Mouse (Mus musculus) thymus, adult 2 months (tissue): ENCODE results near the gene Fgfr2. TPM values are rescaled to one million over a fixed set of nuclear protein-coding genes. Genes with fewer than 3 reads are reported as not detected.

Experiments
- DNase-seq: peaks from one replicate; pipeline ENCODE4 v3.0.0; 2021
- H3K27ac ChIP-seq: fragments of 200-500 bp; 2 replicates; pipeline ENCODE4 v1.5.1; 2012; ENCODE audit warnings: low read length, control low read depth; ENCODE audit not compliant: control insufficient read depth, insufficient read depth
- H3K27me3 ChIP-seq: fragments of 200-500 bp; 2 replicates; pipeline ENCODE4 v1.6.1; 2012; ENCODE audit warnings: mild to moderate bottlenecking, low read length, moderate library complexity, mixed read lengths; ENCODE audit not compliant: control insufficient read depth, insufficient read depth
- H3K36me3 ChIP-seq: fragments of 200-500 bp; 2 replicates; pipeline ENCODE4 v1.6.1; 2012; ENCODE audit warnings: mild to moderate bottlenecking, low read length, moderate library complexity; ENCODE audit not compliant: control insufficient read depth, insufficient read depth
- H3K4me1 ChIP-seq: fragments of 200-500 bp; replicated peaks from 2 replicates; pipeline ENCODE4 v1.6.1; 2012; ENCODE audit warnings: low read length; ENCODE audit not compliant: control insufficient read depth, insufficient read depth
- H3K4me3 ChIP-seq: fragments of 200-500 bp; 2 replicates; pipeline ENCODE4 v1.5.1; 2012; ENCODE audit warnings: mild to moderate bottlenecking, low read length, control low read depth, moderate library complexity; ENCODE audit not compliant: control insufficient read depth, insufficient read depth
- CTCF ChIP-seq: fragments of 200-500 bp; IDR thresholded peaks from 2 replicates; pipeline ENCODE4 v1.5.1; 2012; ENCODE audit warnings: mild to moderate bottlenecking, control low read depth, low read length, moderate library complexity, borderline replicate concordance; ENCODE audit not compliant: control insufficient read depth, poor library complexity, insufficient read depth; ENCODE audit errors: extremely low read depth
- POLR2A ChIP-seq: fragments of 200-500 bp; IDR thresholded peaks from 2 replicates; pipeline ENCODE4 v1.6.1; 2012; ENCODE audit warnings: mild to moderate bottlenecking, low read length, control low read depth, moderate library complexity; ENCODE audit not compliant: control insufficient read depth, poor library complexity, insufficient read depth; ENCODE audit errors: extremely low read depth
- WGBS: fragments of 180-500 bp; shearing (Covaris S2); methylation state at CpG from one replicate; pipeline ENCODE4 v1.1.7; 2018; 5-methylcytosine and 5-hydroxymethylcytosine counted together
- polyA plus RNA-seq: library from polyadenylated mRNA; depleted of rRNA; stranded (reverse); fragments of >200 nt; gene quantifications from 2 replicates; pipeline ENCODE4 v1.2.3, GENCODE M21; 2012

Fgfr2 gene
- polyA plus RNA-seq, 1 experiment = 12.1 TPM

- no peaks in the 10 kb centered on the region for H3K27me3 ChIP-seq
- WGBS = 88% methylated on average over 2 of the region's 2 CpGs
- no peaks in the 10 kb centered on the region for H3K36me3 ChIP-seq
- H3K4me3 ChIP-seq = no peak overlapping the region
- no peak for TF ChIP-seq CTCF
- no peak for TF ChIP-seq POLR2A
- DNase-seq = no peak
- H3K4me1 ChIP-seq = peaks cover 10% of the 10 kb centered on the region; the same call in 1 of the 2 replicates
- no peak overlapping the region for H3K27ac ChIP-seq
Observed at GRCm38 (mm10) chr7:132693561-132693960, 429.6 kb downstream of the Fgfr2 start.

- Histone ChIP-seq H3K27ac (no peak overlapping the region), H3K36me3 (no peaks in the 10 kb centered on the region), H3K4me3 (no peak overlapping the region), H3K27me3 (no peaks in the 10 kb centered on the region), H3K4me1 (peaks cover 7% of the 10 kb centered on the region; the same call in 1 of the 2 replicates)
- TF ChIP-seq POLR2A (no peak), CTCF (no peak)
- 95% methylated on average over 9 of the region's 9 CpGs for WGBS
- DNase-seq = no peak
Observed at GRCm38 (mm10) chr7:132692719-132693118, 430.4 kb downstream of the Fgfr2 start.

GRCm38 (mm10) chr7:132690716-132691472 lies 432.3 kb downstream of the Fgfr2 start:
- H3K27me3 ChIP-seq = no peaks in the 10 kb centered on the region
- 90% methylated on average over 14 of the region's 14 CpGs for WGBS
- no peak for DNase-seq
- peaks cover 13% of the 10 kb centered on the region for H3K4me1 ChIP-seq
- no peak overlapping the region for H3K4me3 ChIP-seq
- TF ChIP-seq POLR2A = no peak
- no peak for TF ChIP-seq CTCF
- no peaks in the 10 kb centered on the region for H3K36me3 ChIP-seq
- no peak overlapping the region for H3K27ac ChIP-seq

GRCm38 (mm10) chr7:132689722-132690121 lies 433.4 kb downstream of the Fgfr2 start:
- H3K27me3 ChIP-seq = no peaks in the 10 kb centered on the region
- DNase-seq = no peak
- WGBS = 60% methylated on average over 5 of the region's 5 CpGs
- H3K27ac ChIP-seq = no peak overlapping the region
- no peaks in the 10 kb centered on the region for H3K36me3 ChIP-seq
- no peak overlapping the region for H3K4me3 ChIP-seq
- H3K4me1 ChIP-seq = peaks cover 13% of the 10 kb centered on the region
- TF ChIP-seq POLR2A (no peak), CTCF (no peak)

- Histone ChIP-seq H3K36me3 (no peaks in the 10 kb centered on the region), H3K27ac (no peak overlapping the region), H3K4me3 (no peak overlapping the region), H3K4me1 (peaks cover 13% of the 10 kb centered on the region), H3K27me3 (no peaks in the 10 kb centered on the region)
- DNase-seq = no peak
- TF ChIP-seq CTCF (no peak), POLR2A (no peak)
- WGBS = 78% methylated on average over 5 of the region's 5 CpGs
Observed at GRCm38 (mm10) chr7:132688721-132689120, 434.4 kb downstream of the Fgfr2 start.

- peaks cover 13% of the 10 kb centered on the region for H3K4me1 ChIP-seq
- H3K4me3 ChIP-seq = no peak overlapping the region
- DNase-seq = no peak
- H3K27ac ChIP-seq = no peak overlapping the region
- TF ChIP-seq CTCF (no peak), POLR2A (no peak)
- H3K27me3 ChIP-seq = no peaks in the 10 kb centered on the region
- WGBS = 78% methylated on average over 2 of the region's 2 CpGs
- H3K36me3 ChIP-seq = no peaks in the 10 kb centered on the region
Observed at GRCm38 (mm10) chr7:132687897-132688296, 435.3 kb downstream of the Fgfr2 start.
